9 mouse cellular contexts compared by ENCODE assay signal in genomic region chr5:24350073-24350472, GRCm38 (mm10). TPM values are rescaled to one million over a fixed set of nuclear protein-coding genes. Genes with fewer than 3 reads are reported as not detected.
A peak's percentile ranks its signal among the peaks of the same experiment; 100 is the strongest.
DNase-seq lines count a peak whose midpoint lies in the region; ATAC-seq and TF ChIP-seq lines count a peak whose summit lies in the region.
"Had no signal": no experiment of that assay in that cellular context is flagged by ENCODE, and none has a peak within 500 bp of the region (broad histone marks: within the 10 kb centered on the region; RNA-seq: fewer than 3 reads in every experiment).

No protein-coding gene starts in this region.

- no peak overlapping the region for H3K9ac ChIP-seq in lung, postnatal 0 days (replicated peaks; ENCODE audit: low read depth)
- H3K9ac ChIP-seq in heart, embryonic 12.5 days = peak overlapping the region; percentile 97
- no peak overlapping the region for H3K9ac ChIP-seq in limb, embryonic 13.5 days
- H3K9ac ChIP-seq: liver, embryonic 13.5 days had no signal

- 45% methylated on average over 3 of the region's 3 CpGs for WGBS in lung, postnatal 0 days
- WGBS in heart, embryonic 12.5 days = 33% methylated on average over 3 of the region's 3 CpGs
- 75% methylated on average over 3 of the region's 3 CpGs for WGBS in limb, embryonic 13.5 days

- DNase-seq in lung, postnatal 0 days (ENCODE audit: low spot score) = no peak
- no peak for DNase-seq in lung, postnatal 25 days (ENCODE audit: low spot score)
- DNase-seq in testis, postnatal 10 days (ENCODE audit: low spot score) = peak; percentile 58
- DNase-seq in layer of hippocampus, postnatal 10 days (ENCODE audit: low spot score in 2 of 2) = no peak
- no peak for DNase-seq in gastrocnemius, adult 8-10 months (ENCODE audit: low spot score in 2 of 2)
- no peak for DNase-seq in urinary bladder, postnatal 14 days (ENCODE audit: low spot score)
- DNase-seq: liver, embryonic 13.5 days had no signal

- no peak overlapping the region for H3K27ac ChIP-seq in lung, postnatal 0 days (ENCODE audit: low read length)
- peak overlapping the region; percentile 99 for H3K27ac ChIP-seq in heart, embryonic 12.5 days (ENCODE audit: poor library complexity, severe bottlenecking)
- H3K27ac ChIP-seq in limb, embryonic 13.5 days = no peak overlapping the region
- H3K27ac ChIP-seq: liver, embryonic 13.5 days had no signal

- H3K9me3 ChIP-seq in lung, postnatal 0 days (ENCODE audit: low read length) = no peaks in the 10 kb centered on the region
- H3K9me3 ChIP-seq in heart, embryonic 12.5 days (replicated peaks) = no peaks in the 10 kb centered on the region
- no peaks in the 10 kb centered on the region for H3K9me3 ChIP-seq in limb, embryonic 13.5 days
- H3K9me3 ChIP-seq: liver, embryonic 13.5 days had no signal

- H3K4me3 ChIP-seq in lung, postnatal 0 days (ENCODE audit: low read depth, low read length) = 0 out of 2 replicates have a peak overlapping the region, but pooled peaks have one; percentile 60
- peak overlapping the region; percentile 82 for H3K4me3 ChIP-seq in heart, embryonic 12.5 days
- H3K4me3 ChIP-seq in limb, embryonic 13.5 days = peak overlapping the region; percentile 66; the same call in 1 of the 2 replicates

- peaks cover 6% of the 10 kb centered on the region; the same call in 1 of the 2 replicates for H3K4me1 ChIP-seq in lung, postnatal 0 days (ENCODE audit: insufficient read depth, low read depth, low read length)
- H3K4me1 ChIP-seq in heart, embryonic 12.5 days (replicated peaks) = peaks cover 84% of the 10 kb centered on the region
- H3K4me1 ChIP-seq in limb, embryonic 13.5 days = peaks cover 43% of the 10 kb centered on the region

- H3K4me2 ChIP-seq in lung, postnatal 0 days (replicated peaks; ENCODE audit: low read depth, low read length) = peak overlapping the region; percentile 93; the same call in 1 of the 2 replicates
- peak overlapping the region; percentile 91 for H3K4me2 ChIP-seq in heart, embryonic 12.5 days
- H3K4me2 ChIP-seq in limb, embryonic 13.5 days (replicated peaks) = peak overlapping the region; percentile 98

- peaks cover 12% of the 10 kb centered on the region; the same call in 1 of the 2 replicates for H3K27me3 ChIP-seq in lung, postnatal 0 days (replicated peaks; ENCODE audit: insufficient read depth, low read length)
- no peaks in the 10 kb centered on the region for H3K27me3 ChIP-seq in heart, embryonic 12.5 days (replicated peaks)
- H3K27me3 ChIP-seq in limb, embryonic 13.5 days = peaks cover 85% of the 10 kb centered on the region

- no peaks in the 10 kb centered on the region for H3K36me3 ChIP-seq in lung, postnatal 0 days (ENCODE audit: insufficient read depth, low read length)
- peaks cover 23% of the 10 kb centered on the region; the same call in 1 of the 2 replicates for H3K36me3 ChIP-seq in heart, embryonic 12.5 days
- H3K36me3 ChIP-seq in limb, embryonic 13.5 days = no peaks in the 10 kb centered on the region
- H3K36me3 ChIP-seq: liver, embryonic 13.5 days had no signal

- no peak for ATAC-seq in lung, postnatal 0 days
- ATAC-seq in heart, embryonic 12.5 days (ENCODE audit: insufficient number of reproducible peaks, low FRiP score) = no peak
- no peak for ATAC-seq in limb, embryonic 13.5 days (ENCODE audit: low FRiP score, low read depth)

- TF ChIP-seq EP300 in lung, postnatal 0 days (IDR thresholded peaks at IDR 0.05) = no peak

- no peak for TF ChIP-seq CTCF in lung, postnatal 0 days (IDR thresholded peaks at IDR 0.05)

RNA-seq across cellular contexts. Expression of gene Kcnh2, which starts 1.3 kb away (rescaled TPM):
- 5.0 and 5.8 TPM in 2 replicates for polyA plus RNA-seq in lung, postnatal 0 days (2015; fragmentation: Nextera tagmentation; extraction: Ambion mirVana)
- 38.2 and 40.5 TPM in 2 replicates for polyA plus RNA-seq in heart, embryonic 12.5 days (2016; fragmentation: Nextera tagmentation; extraction: Ambion mirVana)
- polyA plus RNA-seq in limb, embryonic 13.5 days (2015; fragmentation: Nextera tagmentation; extraction: Ambion mirVana) = 2.7 and 3.1 TPM in 2 replicates
- 10 to 100 TPM; 15.0 to 18.6 TPM for total RNA-seq in layer of hippocampus, postnatal 10 days (2021)
- total RNA-seq in gastrocnemius, adult 8-10 months (2022) = 1 to 10 TPM in 2 of 4 experiments, under 1 TPM in 2; 0.54 to 1.8 (median 1.2) TPM

RNA-seq across cellular contexts. Expression of gene Nos3, which starts 14.5 kb away (rescaled TPM):
- polyA plus RNA-seq in lung, postnatal 0 days (2015; fragmentation: Nextera tagmentation; extraction: Ambion mirVana) = 20.3 and 26.5 TPM in 2 replicates
- 45.9 and 46.9 TPM in 2 replicates for polyA plus RNA-seq in heart, embryonic 12.5 days (2016; fragmentation: Nextera tagmentation; extraction: Ambion mirVana)
- 6.0 and 6.6 TPM in 2 replicates for polyA plus RNA-seq in limb, embryonic 13.5 days (2015; fragmentation: Nextera tagmentation; extraction: Ambion mirVana)
- 10 to 100 TPM; 10.1 to 11.8 TPM for total RNA-seq in layer of hippocampus, postnatal 10 days (2021)
- total RNA-seq in gastrocnemius, adult 8-10 months (2022) = 1 to 10 TPM; 3.2 to 5.8 (median 4.0) TPM

RNA-seq across cellular contexts. Expression of gene Atg9b, which starts 41.9 kb away (rescaled TPM):
- 0.54 and 0.94 TPM in 2 replicates for polyA plus RNA-seq in lung, postnatal 0 days (2015; fragmentation: Nextera tagmentation; extraction: Ambion mirVana)
- 1.4 and 2.6 TPM in 2 replicates for polyA plus RNA-seq in heart, embryonic 12.5 days (2016; fragmentation: Nextera tagmentation; extraction: Ambion mirVana)
- 0.37 and 0.78 TPM in 2 replicates for polyA plus RNA-seq in limb, embryonic 13.5 days (2015; fragmentation: Nextera tagmentation; extraction: Ambion mirVana)
- total RNA-seq in layer of hippocampus, postnatal 10 days (2021) = 1 to 10 TPM; 5.0 to 5.2 TPM
- under 1 TPM in 1 of 4 experiments, not detected in 3; 0.22 TPM for total RNA-seq in gastrocnemius, adult 8-10 months (2022)

RNA-seq across cellular contexts. Expression of gene Abcb8, which starts 43.4 kb away (rescaled TPM):
- 22.4 and 25.6 TPM in 2 replicates for polyA plus RNA-seq in lung, postnatal 0 days (2015; fragmentation: Nextera tagmentation; extraction: Ambion mirVana)
- polyA plus RNA-seq in heart, embryonic 12.5 days (2016; fragmentation: Nextera tagmentation; extraction: Ambion mirVana) = 52.7 and 57.4 TPM in 2 replicates
- 42.1 and 44.6 TPM in 2 replicates for polyA plus RNA-seq in limb, embryonic 13.5 days (2015; fragmentation: Nextera tagmentation; extraction: Ambion mirVana)
- 10 to 100 TPM; 40.0 to 53.1 TPM for total RNA-seq in layer of hippocampus, postnatal 10 days (2021)
- total RNA-seq in gastrocnemius, adult 8-10 months (2022) = 10 to 100 TPM; 34.7 to 40.0 (median 38.8) TPM
